Mouse (Mus musculus) liver, embryonic 15.5 days (tissue): ENCODE data around the gene Styxl1. TPM values are rescaled to one million over a fixed set of nuclear protein-coding genes. Genes with fewer than 3 reads are reported as not detected.

Experiments
- ATAC-seq: fragments of 200-750 bp; cut with Nextera tagmentation; 2 replicates; pipeline ENCODE4 v1.8.0; 2017; ENCODE audit warnings: moderate number of reproducible peaks, mild to moderate bottlenecking, moderate library complexity; ENCODE audit not compliant: insufficient read depth
- H3K27ac ChIP-seq: fragments of 300-500 bp; sonication (generic); replicated peaks from 2 replicates; pipeline ENCODE4 v1.5.1; 2015; ENCODE audit warnings: mild to moderate bottlenecking, inconsistent platforms
- H3K27me3 ChIP-seq: fragments of 300-500 bp; sonication (generic); 2 replicates; pipeline ENCODE4 v1.6.1; 2015; ENCODE audit warnings: mild to moderate bottlenecking, inconsistent platforms
- H3K36me3 ChIP-seq: fragments of 300-500 bp; sonication (generic); replicated peaks from 2 replicates; pipeline ENCODE4 v1.6.1; 2015; ENCODE audit warnings: moderate library complexity, mild to moderate bottlenecking, inconsistent platforms
- H3K4me1 ChIP-seq: fragments of 300-500 bp; sonication (generic); replicated peaks from 2 replicates; pipeline ENCODE4 v1.6.1; 2015; ENCODE audit warnings: inconsistent platforms
- H3K4me2 ChIP-seq: fragments of 300-500 bp; sonication (generic); 2 replicates; pipeline ENCODE4 v1.6.1; 2015; ENCODE audit warnings: moderate library complexity, mild to moderate bottlenecking, inconsistent platforms
- H3K4me3 ChIP-seq: fragments of 300-500 bp; sonication (generic); replicated peaks from 2 replicates; pipeline ENCODE4 v1.5.1; 2015; ENCODE audit warnings: mild to moderate bottlenecking, inconsistent platforms
- H3K9ac ChIP-seq: fragments of 300-500 bp; sonication (generic); 2 replicates; pipeline ENCODE4 v1.6.1; 2015; ENCODE audit warnings: moderate library complexity, mild to moderate bottlenecking, inconsistent platforms
- H3K9me3 ChIP-seq: fragments of 300-500 bp; sonication (generic); replicated peaks from 2 replicates; pipeline ENCODE4 v1.6.1; 2016; ENCODE audit warnings: inconsistent platforms
- WGBS: fragments of 180-500 bp; shearing (Covaris S2); methylation state at CpG from one replicate; pipeline ENCODE4 v1.1.7; 2015; ENCODE audit warnings: mixed read lengths; ENCODE audit not compliant: insufficient replicate concordance; 5-methylcytosine and 5-hydroxymethylcytosine counted together
- polyA plus RNA-seq: library from polyadenylated mRNA; unstranded; fragments of >200 nt; fragmentation: Nextera tagmentation; extraction: Ambion mirVana; gene quantifications from 2 replicates; pipeline ENCODE4 v1.2.1, GENCODE M21; 2015

Styxl1 gene
- polyA plus RNA-seq, 1 experiment from 2014 or later, result not detected

DNA sequence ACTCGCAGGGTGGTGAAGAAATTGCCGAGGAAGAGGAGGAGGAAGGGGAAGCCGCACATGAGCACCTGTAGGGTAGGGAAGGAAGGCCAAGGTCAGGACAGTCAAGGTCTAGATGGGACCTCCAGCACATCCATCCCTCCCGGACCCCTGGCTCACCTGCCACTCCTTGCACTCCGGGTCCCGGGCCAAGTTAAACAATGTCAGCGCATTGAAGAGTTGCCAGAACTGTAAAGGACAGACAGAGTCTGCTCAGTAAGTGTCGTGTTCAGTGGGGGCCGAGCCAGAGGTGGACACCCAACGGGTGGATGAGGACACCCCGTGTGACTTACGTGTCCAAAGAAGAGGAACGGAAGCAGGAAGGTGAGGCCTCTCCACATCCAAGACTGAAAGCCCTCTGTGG, 42.4 kb downstream of the Styxl1 start:
- 78% methylated on average over 13 of the region's 13 CpGs for WGBS
- H3K9me3 ChIP-seq, result no peaks in the 10 kb centered on the region
- H3K4me3 ChIP-seq, result no peak overlapping the region
- no peak for ATAC-seq
- no peak overlapping the region for H3K4me2 ChIP-seq
- no peak overlapping the region for H3K27ac ChIP-seq
- H3K27me3 ChIP-seq, result no peaks in the 10 kb centered on the region
- H3K4me1 ChIP-seq, result no peaks in the 10 kb centered on the region; the same call in 1 of the 2 replicates
- peaks cover 47% of the 10 kb centered on the region for H3K36me3 ChIP-seq
- H3K9ac ChIP-seq, result no peak overlapping the region

DNA sequence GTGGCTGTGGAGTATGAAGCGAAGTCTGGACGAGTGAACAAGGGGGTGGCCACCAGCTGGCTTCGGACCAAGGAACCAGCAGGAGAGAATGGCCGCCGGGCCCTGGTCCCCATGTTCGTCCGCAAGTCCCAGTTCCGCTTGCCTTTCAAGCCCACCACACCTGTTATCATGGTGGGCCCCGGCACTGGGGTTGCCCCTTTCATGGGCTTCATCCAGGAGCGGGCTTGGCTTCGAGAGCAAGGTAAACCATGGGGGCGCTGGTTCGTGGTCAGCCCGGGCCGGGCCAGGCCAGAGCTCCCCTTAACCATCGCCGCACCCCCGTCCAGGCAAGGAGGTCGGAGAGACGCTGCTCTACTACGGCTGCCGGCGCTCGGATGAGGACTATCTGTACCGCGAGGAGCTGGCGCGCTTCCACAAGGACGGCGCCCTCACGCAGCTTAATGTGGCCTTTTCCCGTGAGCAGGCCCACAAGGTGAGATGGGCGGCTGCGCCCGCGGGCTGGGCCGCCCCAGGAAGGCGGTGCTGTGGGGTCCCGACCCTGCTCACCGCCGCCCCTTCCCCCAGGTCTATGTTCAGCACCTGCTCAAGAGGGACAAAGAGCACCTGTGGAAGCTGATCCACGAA, 44.0 kb downstream of the Styxl1 start:
- no peak overlapping the region for H3K27ac ChIP-seq
- no peak for ATAC-seq
- H3K36me3 ChIP-seq, result peaks cover 60% of the 10 kb centered on the region
- H3K9me3 ChIP-seq, result no peaks in the 10 kb centered on the region
- 88% methylated on average over 42 of the region's 42 CpGs for WGBS
- no peaks in the 10 kb centered on the region; the same call in 1 of the 2 replicates for H3K4me1 ChIP-seq
- no peak overlapping the region for H3K4me2 ChIP-seq
- H3K4me3 ChIP-seq, result no peak overlapping the region
- no peaks in the 10 kb centered on the region for H3K27me3 ChIP-seq
- no peak overlapping the region for H3K9ac ChIP-seq

DNA sequence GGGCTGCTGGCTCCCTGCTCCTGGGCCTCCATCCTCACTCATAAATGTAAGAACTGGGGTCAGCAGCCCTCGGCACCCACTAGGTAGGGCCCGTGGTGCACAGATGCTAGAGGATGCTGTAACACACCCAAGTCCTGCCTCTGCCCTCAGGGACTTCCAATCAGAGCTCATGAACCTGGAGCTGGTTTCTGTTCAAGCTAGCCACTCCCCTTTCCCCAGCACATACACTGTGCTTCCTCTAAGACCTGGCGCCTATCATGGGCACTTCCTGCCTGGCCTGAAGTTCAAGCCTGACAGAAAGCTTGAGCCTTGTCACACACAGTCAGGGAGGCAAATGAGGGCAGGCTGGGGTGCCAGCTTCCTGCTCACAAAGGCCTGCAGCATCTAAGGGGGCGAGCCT, 45.1 kb downstream of the Styxl1 start:
- Histone ChIP-seq H3K9ac (no peak overlapping the region), H3K4me1 (no peaks in the 10 kb centered on the region; the same call in 1 of the 2 replicates), H3K9me3 (no peaks in the 10 kb centered on the region), H3K27me3 (no peaks in the 10 kb centered on the region), H3K4me2 (no peak overlapping the region), H3K27ac (no peak overlapping the region), H3K36me3 (peaks cover 65% of the 10 kb centered on the region), H3K4me3 (no peak overlapping the region)
- no peak for ATAC-seq
- 67% methylated on average over 4 of the region's 4 CpGs for WGBS

DNA sequence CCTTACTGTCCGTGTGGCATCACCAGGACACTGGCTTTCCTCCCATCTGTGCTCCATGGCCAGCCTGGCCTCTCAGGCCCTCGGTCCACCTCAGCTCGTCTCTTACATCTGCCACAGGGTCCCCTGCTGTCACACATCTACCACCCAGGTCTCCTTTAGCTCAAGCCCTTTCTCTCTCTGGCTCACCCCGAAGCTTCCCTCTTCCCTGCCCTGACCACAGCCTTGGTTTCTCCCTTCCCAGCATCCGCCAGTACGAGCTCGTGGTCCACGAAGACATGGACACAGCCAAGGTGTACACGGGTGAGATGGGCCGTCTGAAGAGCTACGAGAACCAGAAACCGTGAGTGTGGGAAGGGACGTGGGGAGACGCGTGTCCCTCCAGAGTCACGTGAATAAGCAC, 46.9 kb downstream of the Styxl1 start:
- H3K4me1 ChIP-seq, result peaks cover 8% of the 10 kb centered on the region; the same call in 1 of the 2 replicates
- H3K27ac ChIP-seq, result no peak overlapping the region
- H3K9me3 ChIP-seq, result no peaks in the 10 kb centered on the region
- no peaks in the 10 kb centered on the region for H3K27me3 ChIP-seq
- peaks cover 65% of the 10 kb centered on the region for H3K36me3 ChIP-seq
- H3K4me2 ChIP-seq, result no peak overlapping the region
- no peak overlapping the region for H3K9ac ChIP-seq
- 87% methylated on average over 16 of the region's 16 CpGs for WGBS
- no peak for ATAC-seq
- no peak overlapping the region for H3K4me3 ChIP-seq

GRCm38 (mm10) chr5:135730916-135731315, 47.3 kb downstream of the Styxl1 start:
- H3K27me3 ChIP-seq, result no peaks in the 10 kb centered on the region
- no peaks in the 10 kb centered on the region for H3K9me3 ChIP-seq
- H3K4me1 ChIP-seq, result peaks cover 8% of the 10 kb centered on the region; the same call in 1 of the 2 replicates
- no peak overlapping the region for H3K27ac ChIP-seq
- H3K36me3 ChIP-seq, result peaks cover 65% of the 10 kb centered on the region
- H3K9ac ChIP-seq, result no peak overlapping the region
- ATAC-seq, result no peak
- H3K4me3 ChIP-seq, result no peak overlapping the region
- WGBS, result 85% methylated on average over 10 of the region's 10 CpGs
- H3K4me2 ChIP-seq, result no peak overlapping the region

DNA sequence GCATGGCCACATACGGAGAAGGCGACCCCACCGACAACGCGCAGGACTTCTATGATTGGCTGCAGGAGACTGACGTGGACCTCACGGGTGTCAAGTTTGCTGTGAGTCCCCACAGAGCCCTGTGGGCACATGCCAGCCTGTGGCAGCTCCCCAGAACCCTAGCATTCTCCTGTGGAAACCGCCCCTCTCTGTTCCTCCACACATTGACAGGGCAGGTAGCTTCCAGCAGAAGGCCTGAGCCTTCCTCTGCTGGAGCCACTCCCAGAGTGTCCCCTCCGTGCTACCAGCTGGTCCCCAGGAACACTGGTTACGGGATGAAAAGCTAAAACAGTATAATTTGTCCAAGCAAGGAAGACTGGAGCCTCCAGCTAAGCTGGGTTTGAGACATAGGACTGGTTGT, 47.9 kb downstream of the Styxl1 start:
- no peak overlapping the region for H3K27ac ChIP-seq
- 0 out of 2 replicates have a peak, but pooled peaks cover 8% of the 10 kb centered on the region for H3K4me1 ChIP-seq
- H3K4me3 ChIP-seq, result no peak overlapping the region
- no peak overlapping the region for H3K4me2 ChIP-seq
- WGBS, result 83% methylated on average over 10 of the region's 10 CpGs
- no peak for ATAC-seq
- H3K9ac ChIP-seq, result no peak overlapping the region
- no peaks in the 10 kb centered on the region for H3K9me3 ChIP-seq
- no peaks in the 10 kb centered on the region for H3K27me3 ChIP-seq
- H3K36me3 ChIP-seq, result peaks cover 65% of the 10 kb centered on the region

GRCm38 (mm10) chr5:135729351-135729750, 48.8 kb downstream of the Styxl1 start:
- no peak overlapping the region for H3K27ac ChIP-seq
- H3K4me1 ChIP-seq, result 0 out of 2 replicates have a peak, but pooled peaks cover 8% of the 10 kb centered on the region
- no peaks in the 10 kb centered on the region for H3K9me3 ChIP-seq
- peaks cover 57% of the 10 kb centered on the region for H3K36me3 ChIP-seq
- no peak overlapping the region for H3K4me2 ChIP-seq
- H3K27me3 ChIP-seq, result no peaks in the 10 kb centered on the region
- ATAC-seq, result no peak
- H3K4me3 ChIP-seq, result no peak overlapping the region
- WGBS, result 84% methylated on average over 13 of the region's 13 CpGs
- no peak overlapping the region for H3K9ac ChIP-seq

GRCm38 (mm10) chr5:135728361-135728760, 49.8 kb downstream of the Styxl1 start:
- WGBS, result 75% methylated on average over 13 of the region's 13 CpGs
- no peak for ATAC-seq

DNA sequence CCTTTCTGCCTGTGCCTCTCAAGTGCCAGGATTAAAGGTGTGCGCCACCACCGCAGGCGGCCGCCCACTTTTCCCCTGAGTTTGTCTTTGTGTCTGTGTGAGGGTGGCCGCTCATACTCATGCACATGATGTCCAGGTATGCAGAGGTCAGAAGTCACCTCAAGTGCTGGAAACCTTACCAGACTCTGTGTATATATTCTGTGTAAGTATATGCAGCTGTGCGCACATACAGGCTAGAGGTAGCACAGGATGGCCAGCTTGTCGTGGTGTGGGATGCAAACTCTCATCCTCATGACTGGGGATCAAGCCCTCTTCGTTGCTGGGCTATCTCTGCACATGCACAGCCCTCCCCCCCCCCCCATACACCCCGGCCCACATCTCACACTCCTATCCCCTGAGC, 50.3 kb downstream of the Styxl1 start:
- H3K27me3 ChIP-seq, result no peaks in the 10 kb centered on the region
- peaks cover 42% of the 10 kb centered on the region for H3K36me3 ChIP-seq
- 0 out of 2 replicates have a peak, but pooled peaks cover 8% of the 10 kb centered on the region for H3K4me1 ChIP-seq
- ATAC-seq, result no peak
- H3K9me3 ChIP-seq, result no peaks in the 10 kb centered on the region
- H3K9ac ChIP-seq, result no peak overlapping the region
- H3K27ac ChIP-seq, result no peak overlapping the region
- no peak overlapping the region for H3K4me3 ChIP-seq
- H3K4me2 ChIP-seq, result no peak overlapping the region
- WGBS, result 84% methylated on average over 9 of the region's 9 CpGs

More at GRCm38 (mm10) chr5:135728361-135728760, 49.8 kb downstream of the Styxl1 start:
- H3K36me3 ChIP-seq, result peaks cover 47% of the 10 kb centered on the region
- H3K4me2 ChIP-seq, result no peak overlapping the region
- H3K4me3 ChIP-seq, result no peak overlapping the region
- no peaks in the 10 kb centered on the region for H3K27me3 ChIP-seq
- H3K9ac ChIP-seq, result no peak overlapping the region
- 0 out of 2 replicates have a peak, but pooled peaks cover 8% of the 10 kb centered on the region for H3K4me1 ChIP-seq
- H3K27ac ChIP-seq, result no peak overlapping the region
- H3K9me3 ChIP-seq, result no peaks in the 10 kb centered on the region

GRCm38 (mm10) chr5:135726641-135727346, 51.4 kb downstream of the Styxl1 start:
- ATAC-seq, result no peak
- Histone ChIP-seq H3K27me3 (no peaks in the 10 kb centered on the region), H3K4me2 (no peak overlapping the region), H3K4me1 (0 out of 2 replicates have a peak, but pooled peaks cover 8% of the 10 kb centered on the region), H3K27ac (no peak overlapping the region), H3K9ac (no peak overlapping the region), H3K36me3 (peaks cover 37% of the 10 kb centered on the region), H3K4me3 (no peak overlapping the region), H3K9me3 (no peaks in the 10 kb centered on the region)
- WGBS, result 47% methylated on average over 2 of the region's 2 CpGs

GRCm38 (mm10) chr5:135725991-135726390, 52.2 kb downstream of the Styxl1 start:
- no peak overlapping the region for H3K9ac ChIP-seq
- H3K4me2 ChIP-seq, result no peak overlapping the region
- ATAC-seq, result no peak
- no peaks in the 10 kb centered on the region for H3K27me3 ChIP-seq
- H3K36me3 ChIP-seq, result peaks cover 29% of the 10 kb centered on the region
- 67% methylated on average over 6 of the region's 6 CpGs for WGBS
- H3K9me3 ChIP-seq, result no peaks in the 10 kb centered on the region
- H3K27ac ChIP-seq, result no peak overlapping the region
- no peak overlapping the region for H3K4me3 ChIP-seq
- H3K4me1 ChIP-seq, result 0 out of 2 replicates have a peak, but pooled peaks cover 8% of the 10 kb centered on the region
